Mouse (Mus musculus): Measurements from ENCODE around the gene Tgfb2.

DNA sequence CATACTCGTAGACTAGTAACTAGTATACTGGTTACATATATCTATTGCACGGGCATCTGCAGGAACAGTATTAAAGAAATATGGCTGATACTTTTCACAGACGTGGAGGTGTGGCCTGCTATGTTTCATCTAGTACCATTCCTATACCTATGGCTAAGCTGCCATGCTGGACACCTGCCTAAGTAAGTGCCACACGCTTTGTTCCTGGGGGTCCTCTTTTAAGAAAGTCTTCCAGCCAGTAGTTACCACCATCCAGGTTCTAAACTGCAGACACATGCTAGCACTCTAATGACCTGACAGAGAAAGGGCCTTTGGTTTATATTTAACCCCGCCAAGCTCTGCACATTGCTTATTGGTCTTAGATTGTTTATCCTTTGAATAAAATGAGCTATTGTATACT lies 95.3 kb downstream of the Tgfb2 start:
- TF ChIP-seq POLR2A (IDR thresholded peaks at IDR 0.05; ENCODE audit: low read depth, low read length): no peak
- no peak for TF ChIP-seq CTCF (conservative IDR thresholded peaks at IDR 0.05; ENCODE audit: insufficient read depth, insufficient read length, low read depth, low read length)

All from kidney, adult 2 months (tissue).